Mouse (Mus musculus) testis, adult 2 months (tissue): ENCODE data around the gene G430095P16Rik. TPM values are rescaled to one million over a fixed set of nuclear protein-coding genes. Genes with fewer than 3 reads are reported as not detected.
A peak's percentile ranks its signal among the peaks of the same experiment; 100 is the strongest.

Experiments used
- H3K27ac ChIP-seq: fragments of 200-500 bp; 2 replicates; pipeline ENCODE4 v1.5.1; 2012; ENCODE audit warnings: low read depth, low read length; ENCODE audit not compliant: control insufficient read depth, insufficient read depth
- H3K27me3 ChIP-seq: fragments of 200-500 bp; 2 replicates; pipeline ENCODE4 v1.6.1; 2012; ENCODE audit warnings: mild to moderate bottlenecking, low read length, moderate library complexity; ENCODE audit not compliant: control insufficient read depth, insufficient read depth
- H3K36me3 ChIP-seq: fragments of 200-500 bp; 2 replicates; pipeline ENCODE4 v1.6.1; 2012; ENCODE audit warnings: mild to moderate bottlenecking, low read length; ENCODE audit not compliant: control insufficient read depth, insufficient read depth
- H3K4me1 ChIP-seq: fragments of 200-500 bp; 2 replicates; pipeline ENCODE4 v1.6.1; 2012; ENCODE audit warnings: low read length; ENCODE audit not compliant: control insufficient read depth, insufficient read depth
- H3K4me3 ChIP-seq: fragments of 200-500 bp; 2 replicates; pipeline ENCODE4 v1.5.1; 2012; ENCODE audit warnings: low read depth, mild to moderate bottlenecking, low read length, moderate library complexity, mixed read lengths; ENCODE audit not compliant: control insufficient read depth
- CTCF ChIP-seq: fragments of 200-500 bp; IDR thresholded peaks from 2 replicates; pipeline ENCODE4 v1.5.1; 2012; ENCODE audit warnings: low read depth, mild to moderate bottlenecking, inconsistent platforms, low read length, moderate library complexity; ENCODE audit not compliant: control insufficient read depth, insufficient read depth, insufficient replicate concordance
- POLR2A ChIP-seq: fragments of 200-500 bp; IDR thresholded peaks from 2 replicates; pipeline ENCODE4 v1.6.1; 2012; ENCODE audit warnings: low read depth, mild to moderate bottlenecking, inconsistent platforms, low read length, moderate library complexity; ENCODE audit not compliant: control insufficient read depth
- polyA plus RNA-seq: library from polyadenylated mRNA; depleted of rRNA; stranded (reverse); fragments of >200 nt; gene quantifications from 2 replicates; pipeline ENCODE4 v1.2.3, GENCODE M21; 2012

Gene G430095P16Rik
- polyA plus RNA-seq, 1 experiment = 0.32 TPM

DNA sequence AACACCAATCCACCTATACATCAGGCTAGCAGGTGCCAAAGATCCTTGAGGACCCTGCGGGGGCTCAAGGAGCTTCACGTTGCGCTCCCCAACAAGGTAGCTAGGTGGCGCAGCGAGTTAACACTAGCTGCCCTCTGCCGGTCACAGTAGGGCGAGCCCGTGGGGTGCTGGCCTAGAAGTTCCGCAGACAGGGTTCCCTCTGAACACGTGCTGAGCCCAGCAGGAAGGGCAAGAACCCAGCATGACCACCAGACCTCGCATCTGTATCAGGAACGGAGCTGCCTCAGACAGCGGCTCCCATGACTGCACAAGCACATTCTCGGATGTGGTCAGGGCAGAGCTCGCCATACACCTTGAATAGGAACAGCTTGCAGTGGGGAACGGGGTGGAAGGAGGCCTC lies 14.8 kb downstream of the G430095P16Rik start:
- Histone ChIP-seq H3K27me3 (no peaks in the 10 kb centered on the region), H3K36me3 (no peaks in the 10 kb centered on the region), H3K4me1 (peaks cover 17% of the 10 kb centered on the region), H3K4me3 (peak overlapping the region; percentile 20; the same call in 1 of the 2 replicates), H3K27ac (no peak overlapping the region)
- TF ChIP-seq POLR2A (no peak), CTCF (peak; percentile 88)

DNA sequence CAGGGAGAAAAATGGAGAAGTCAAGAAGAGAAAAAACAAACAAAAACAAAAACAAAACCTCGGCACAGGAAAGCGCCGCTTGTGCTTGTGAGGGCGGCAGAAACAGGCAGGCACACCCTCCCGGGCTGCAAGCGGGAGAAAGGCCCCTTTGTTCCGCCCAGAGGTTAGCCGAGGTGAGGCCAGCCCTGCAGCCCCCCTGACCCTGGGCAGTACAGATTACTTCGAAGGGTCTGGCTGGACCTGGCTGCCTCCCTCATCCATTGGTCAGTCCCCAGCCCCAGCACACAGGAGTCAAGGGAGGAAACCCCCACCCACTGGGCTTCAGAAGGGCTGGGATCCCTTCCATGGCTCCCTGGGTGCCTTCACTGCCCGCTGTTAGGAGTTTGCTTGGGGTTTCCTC lies 15.5 kb downstream of the G430095P16Rik start:
- Histone ChIP-seq H3K36me3 (no peaks in the 10 kb centered on the region), H3K27ac (no peak overlapping the region), H3K4me3 (no peak overlapping the region), H3K4me1 (peaks cover 24% of the 10 kb centered on the region), H3K27me3 (no peaks in the 10 kb centered on the region)
- TF ChIP-seq POLR2A (no peak), CTCF (no peak)

GRCm38 (mm10) chr8:84738715-84739400 lies 16.1 kb downstream of the G430095P16Rik start:
- Histone ChIP-seq H3K27ac (no peak overlapping the region), H3K4me1 (peaks cover 25% of the 10 kb centered on the region), H3K4me3 (no peak overlapping the region), H3K27me3 (no peaks in the 10 kb centered on the region), H3K36me3 (no peaks in the 10 kb centered on the region)
- TF ChIP-seq POLR2A = no peak
- TF ChIP-seq CTCF = no peak

- TF ChIP-seq CTCF (no peak), POLR2A (no peak)
- Histone ChIP-seq H3K4me1 (peaks cover 25% of the 10 kb centered on the region), H3K36me3 (no peaks in the 10 kb centered on the region), H3K4me3 (no peak overlapping the region), H3K27ac (no peak overlapping the region), H3K27me3 (no peaks in the 10 kb centered on the region)
These were observed 16.6 kb downstream of the G430095P16Rik start for GRCm38 (mm10) chr8:84739401-84739742.

DNA sequence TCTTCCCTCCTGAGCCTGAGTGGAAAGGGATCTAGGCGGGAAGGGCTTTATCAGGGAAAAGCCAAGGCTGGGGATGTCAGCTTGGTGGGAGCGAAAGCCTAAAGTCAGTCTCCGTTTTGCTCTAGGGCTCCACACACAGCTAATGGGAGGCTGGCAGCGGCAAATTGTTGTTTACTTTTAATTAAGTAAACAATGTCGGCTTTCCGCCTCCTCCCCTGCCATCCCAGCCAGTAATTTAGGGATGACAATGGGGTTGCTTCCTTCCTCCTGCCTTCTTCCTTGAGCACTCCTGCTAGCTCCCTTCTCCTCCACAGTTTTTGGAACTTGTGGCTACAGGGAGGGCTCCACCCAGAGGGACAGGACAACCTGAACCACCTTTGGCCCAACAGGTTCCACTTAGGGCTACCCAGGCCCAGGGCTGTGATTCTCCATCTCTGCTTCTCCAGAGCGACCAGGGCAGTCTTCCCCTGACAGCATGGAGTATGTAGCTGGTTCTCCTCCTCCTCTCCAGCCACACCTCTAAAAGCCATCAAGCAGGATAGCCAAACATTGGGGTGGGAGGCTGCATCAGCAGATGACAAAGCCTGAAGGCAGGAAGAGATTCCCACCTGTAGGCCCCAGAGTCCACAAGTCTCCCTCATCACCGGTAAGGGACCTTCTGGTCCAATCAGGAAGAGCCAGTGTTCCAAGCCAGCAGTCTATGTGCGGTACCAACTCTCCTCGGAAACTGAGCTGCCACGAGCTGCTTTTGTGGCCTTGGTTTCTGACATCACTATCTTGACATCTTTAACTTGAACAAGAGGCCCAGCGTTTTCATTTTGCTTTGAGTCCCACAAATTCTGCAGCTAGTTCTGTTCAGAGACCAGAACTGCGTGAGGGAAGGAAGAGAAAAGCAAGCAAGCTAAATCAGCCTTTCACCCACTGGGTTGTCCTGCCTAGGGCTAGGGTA lies 18.4 kb downstream of the G430095P16Rik start:
- Histone ChIP-seq H3K4me1 (peaks cover 25% of the 10 kb centered on the region), H3K36me3 (no peaks in the 10 kb centered on the region), H3K27me3 (no peaks in the 10 kb centered on the region), H3K27ac (no peak overlapping the region), H3K4me3 (no peak overlapping the region)
- TF ChIP-seq CTCF (no peak), POLR2A (no peak)

- Histone ChIP-seq H3K4me1 (peaks cover 25% of the 10 kb centered on the region), H3K27me3 (no peaks in the 10 kb centered on the region), H3K4me3 (no peak overlapping the region), H3K27ac (no peak overlapping the region), H3K36me3 (no peaks in the 10 kb centered on the region)
- no peak for TF ChIP-seq POLR2A
- no peak for TF ChIP-seq CTCF
These were observed 19.6 kb downstream of the G430095P16Rik start for GRCm38 (mm10) chr8:84742171-84743053.
